Mouse (Mus musculus): ENCODE results near the gene Tmem200c. TPM values are rescaled to one million over a fixed set of nuclear protein-coding genes. Genes with fewer than 3 reads are reported as not detected.

The Tmem200c gene
- polyA plus RNA-seq, 1 experiment from 2014 or later, result 0.06 TPM

Other genes with a start within 250 kb of the Tmem200c start
- 93.6 and 96.9 TPM in 2 replicates for gene Epb41l3, start 249.1 kb downstream of the Tmem200c start, polyA plus RNA-seq (2015; fragmentation: Nextera tagmentation; extraction: Ambion mirVana)